Mouse (Mus musculus) monocyte, adult 5-6 weeks (primary cell): ENCODE results near the gene Gm15557. TPM values are rescaled to one million over a fixed set of nuclear protein-coding genes. Genes with fewer than 3 reads are reported as not detected.
A peak's percentile ranks its signal among the peaks of the same experiment; 100 is the strongest.

Source experiments
- ATAC-seq: fragments of 153-309, 156-312 bp; replicated peaks from 2 replicates; pipeline ENCODE4 v1.8.0; 2017; ENCODE audit warnings: mild to moderate bottlenecking; ENCODE audit not compliant: low TSS enrichment, insufficient number of reproducible peaks, severe bottlenecking, poor library complexity, low FRiP score
- total RNA-seq: library from RNA; stranded (forward); fragments of 200-1000, 200-491, 200-594 nt; gene quantifications from 3 replicates; pipeline ENCODE4 v1.2.3, GENCODE M21; 2017

Gene Gm15557
- total RNA-seq, 1 experiment from 2014 or later, result not detected

- 0 out of 2 replicates have a peak, but pooled peaks have one; percentile 2 for ATAC-seq
Observed at GRCm38 (mm10) chr2:155946499-155946898, 6.0 kb downstream of the Gm15557 start.

- ATAC-seq, result no peak
Observed at GRCm38 (mm10) chr2:155947390-155948002, 7.0 kb downstream of the Gm15557 start.

- ATAC-seq, result no peak
Observed at GRCm38 (mm10) chr2:155949362-155949761, 8.8 kb downstream of the Gm15557 start.

GRCm38 (mm10) chr2:155952006-155952405, 11.5 kb downstream of the Gm15557 start:
- ATAC-seq, result no peak

GRCm38 (mm10) chr2:155956134-155957059, 15.9 kb downstream of the Gm15557 start, which contains the start of gene Cep250:
Cep250 (plus strand) TSS chr2:155956458.
- ATAC-seq, result peak; percentile 91

GRCm38 (mm10) chr2:155959981-155960380, 19.5 kb downstream of the Gm15557 start:
- ATAC-seq, result no peak

GRCm38 (mm10) chr2:155961862-155962261, 21.3 kb downstream of the Gm15557 start:
- no peak for ATAC-seq

- no peak for ATAC-seq
Observed at GRCm38 (mm10) chr2:155962991-155963390, 22.5 kb downstream of the Gm15557 start.

- ATAC-seq, result no peak
Observed at GRCm38 (mm10) chr2:155973348-155973747, 32.8 kb downstream of the Gm15557 start.

GRCm38 (mm10) chr2:155974087-155974731, 33.7 kb downstream of the Gm15557 start:
- ATAC-seq, result no peak

- ATAC-seq, result peak; percentile 92
Observed at GRCm38 (mm10) chr2:155979328-155979991, 38.9 kb downstream of the Gm15557 start.

GRCm38 (mm10) chr2:155985776-155986175, 45.2 kb downstream of the Gm15557 start:
- no peak for ATAC-seq

- ATAC-seq, result no peak
Observed at GRCm38 (mm10) chr2:155987131-155987530, 46.6 kb downstream of the Gm15557 start.

GRCm38 (mm10) chr2:155989085-155989484, 48.6 kb downstream of the Gm15557 start:
- ATAC-seq, result no peak

- no peak for ATAC-seq
Observed at GRCm38 (mm10) chr2:155991151-155991550, 50.6 kb downstream of the Gm15557 start.

- no peak for ATAC-seq
Observed at GRCm38 (mm10) chr2:155991863-155992321, 51.4 kb downstream of the Gm15557 start.
